Mouse (Mus musculus) small intestine, adult 2 months (tissue): Measurements from ENCODE around the gene Spdl1. TPM values are rescaled to one million over a fixed set of nuclear protein-coding genes. Genes with fewer than 3 reads are reported as not detected.

Experiments used
- H3K27ac ChIP-seq: fragments of 200-500 bp; 2 replicates; pipeline ENCODE4 v1.5.1; 2012; ENCODE audit warnings: low read depth, low read length, control low read depth, inconsistent platforms; ENCODE audit not compliant: insufficient read depth
- H3K27me3 ChIP-seq: fragments of 200-500 bp; 2 replicates; pipeline ENCODE4 v1.6.1; 2012; ENCODE audit warnings: mild to moderate bottlenecking, moderate library complexity, low read length, inconsistent platforms; ENCODE audit not compliant: control insufficient read depth, insufficient read depth
- H3K36me3 ChIP-seq: fragments of 200-500 bp; 2 replicates; pipeline ENCODE4 v1.6.1; 2012; ENCODE audit warnings: mild to moderate bottlenecking, low read length, control low read depth, inconsistent platforms; ENCODE audit not compliant: control insufficient read depth, insufficient read depth
- H3K4me1 ChIP-seq: fragments of 200-500 bp; 2 replicates; pipeline ENCODE4 v1.6.1; 2012; ENCODE audit warnings: low read length, inconsistent platforms, mixed read lengths; ENCODE audit not compliant: control insufficient read depth, insufficient read depth, insufficient read length
- H3K4me3 ChIP-seq: fragments of 200-500 bp; 2 replicates; pipeline ENCODE4 v1.5.1; 2012; ENCODE audit warnings: low read depth, mild to moderate bottlenecking, control low read depth, inconsistent platforms, low read length, moderate library complexity
- CTCF ChIP-seq: fragments of 200-500 bp; IDR thresholded peaks from 2 replicates; pipeline ENCODE4 v1.5.1; 2012; ENCODE audit warnings: low read depth, mild to moderate bottlenecking, control low read depth, inconsistent platforms, low read length, moderate library complexity, mixed read lengths; ENCODE audit not compliant: insufficient replicate concordance, insufficient read length; ENCODE audit errors: extremely low read depth
- POLR2A ChIP-seq: fragments of 200-500 bp; IDR thresholded peaks from 2 replicates; pipeline ENCODE4 v1.6.1; 2012; ENCODE audit warnings: low read depth, mild to moderate bottlenecking, control low read depth, inconsistent platforms, low read length, moderate library complexity
- WGBS: fragments of 180-500 bp; shearing (Covaris S2); methylation state at CpG from one replicate; pipeline ENCODE4 v1.1.7; 2018; 5-methylcytosine and 5-hydroxymethylcytosine counted together
- polyA plus RNA-seq: library from polyadenylated mRNA; depleted of rRNA; stranded (reverse); fragments of >200 nt; gene quantifications from 2 replicates; pipeline ENCODE4 v1.2.3, GENCODE M21; 2012; rRNA removed

Spdl1 gene
- polyA plus RNA-seq: 0.24 and 0.56 TPM in 2 replicates

DNA sequence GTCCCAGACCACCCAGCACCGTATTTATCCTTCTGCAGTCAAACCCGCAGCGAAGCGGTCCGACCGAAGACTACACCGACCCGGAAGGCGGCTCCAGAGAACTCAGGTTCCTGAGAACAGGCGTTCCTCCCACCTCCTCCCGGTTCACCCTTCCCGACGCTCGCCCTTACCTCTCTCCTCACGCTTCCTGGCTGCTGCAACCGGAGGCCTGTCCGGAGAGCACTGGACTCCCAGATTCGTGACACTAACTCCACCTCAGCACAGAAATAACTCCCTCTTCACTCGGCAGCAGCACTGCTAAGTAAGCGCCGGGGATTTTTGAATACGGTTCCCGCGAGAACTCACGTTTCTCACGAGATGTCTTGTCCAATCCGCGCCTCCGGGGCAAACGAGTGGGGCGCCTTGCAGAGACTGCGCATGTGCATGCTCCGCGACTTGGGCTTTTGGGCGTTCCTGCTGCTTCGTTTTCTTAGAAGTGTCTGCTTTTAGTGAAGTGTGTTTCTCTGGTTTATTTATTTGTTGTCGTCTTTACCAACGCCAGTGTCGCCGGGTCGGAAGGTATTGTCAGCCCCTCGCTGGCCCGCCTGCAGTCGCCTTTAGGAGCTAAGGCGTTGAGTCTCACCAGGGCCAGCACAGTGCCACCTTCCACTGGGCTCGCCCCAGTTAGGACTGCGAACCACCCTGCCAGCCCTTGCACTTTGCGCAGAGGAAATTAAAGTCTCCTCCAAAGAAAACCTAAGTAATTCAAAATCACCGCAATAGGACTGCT, at the start of gene Spdl1:
Gene Spdl1, minus strand, starts transcription at position 324 of the 769 bp plus-strand sequence.
- under 1% methylated on average over 49 of the region's 49 CpGs for WGBS
- peak within 1 kb of the TSS; percentile 94 for H3K4me3 ChIP-seq
- H3K27ac ChIP-seq: peak within 1 kb of the TSS; percentile 30
- H3K4me1 ChIP-seq: no peaks in the 10 kb centered on the region; the same call in 1 of the 2 replicates
- TF ChIP-seq CTCF (no peak), POLR2A (no peak)
- no peaks in the 10 kb centered on the region; the same call in 1 of the 2 replicates for H3K36me3 ChIP-seq
- H3K27me3 ChIP-seq: no peaks in the 10 kb centered on the region

GRCm38 (mm10) chr11:34881528-34881927, 48.1 kb upstream of the Spdl1 start:
- Histone ChIP-seq H3K4me1 (no peaks in the 10 kb centered on the region), H3K27ac (no peak overlapping the region), H3K36me3 (no peaks in the 10 kb centered on the region), H3K27me3 (no peaks in the 10 kb centered on the region), H3K4me3 (no peak overlapping the region)
- 42% methylated on average over 5 of the region's 5 CpGs for WGBS
- TF ChIP-seq CTCF: no peak
- TF ChIP-seq POLR2A: no peak

GRCm38 (mm10) chr11:34879678-34880077, 46.2 kb upstream of the Spdl1 start:
- 62% methylated on average over 1 of the region's 1 CpGs for WGBS
- no peaks in the 10 kb centered on the region for H3K27me3 ChIP-seq
- no peaks in the 10 kb centered on the region for H3K36me3 ChIP-seq
- H3K4me3 ChIP-seq: no peak overlapping the region
- TF ChIP-seq CTCF (no peak), POLR2A (no peak)
- no peak overlapping the region for H3K27ac ChIP-seq
- no peaks in the 10 kb centered on the region for H3K4me1 ChIP-seq

GRCm38 (mm10) chr11:34873861-34874260, 40.4 kb upstream of the Spdl1 start:
- Histone ChIP-seq H3K4me3 (no peak overlapping the region), H3K36me3 (no peaks in the 10 kb centered on the region), H3K27ac (no peak overlapping the region), H3K27me3 (no peaks in the 10 kb centered on the region), H3K4me1 (no peaks in the 10 kb centered on the region)
- TF ChIP-seq CTCF (no peak), POLR2A (no peak)
- 63% methylated on average over 2 of the region's 2 CpGs for WGBS

DNA sequence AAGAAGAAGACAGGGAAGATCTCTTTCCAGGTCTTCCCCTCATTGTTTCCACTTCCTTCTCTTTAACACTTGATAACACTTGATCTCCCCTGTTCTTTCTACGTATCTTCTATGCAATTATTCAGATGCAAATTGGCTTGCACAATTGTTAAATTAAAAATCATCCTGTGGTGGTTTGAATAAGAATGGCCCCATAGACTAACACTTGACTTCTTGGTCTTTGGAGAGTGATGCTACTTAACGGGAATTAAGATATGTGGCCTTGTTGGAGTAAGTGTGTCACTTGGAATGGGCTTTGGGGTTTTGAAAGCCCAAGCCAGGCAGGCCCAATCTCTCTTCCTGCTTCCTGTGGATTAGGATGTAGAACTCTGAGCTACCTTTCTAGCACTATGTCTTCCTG, 39.0 kb upstream of the Spdl1 start:
- 85% methylated on average over 2 of the region's 2 CpGs for WGBS
- Histone ChIP-seq H3K4me1 (no peaks in the 10 kb centered on the region), H3K4me3 (no peak overlapping the region), H3K36me3 (no peaks in the 10 kb centered on the region), H3K27ac (no peak overlapping the region), H3K27me3 (no peaks in the 10 kb centered on the region)
- TF ChIP-seq POLR2A: no peak
- no peak for TF ChIP-seq CTCF

GRCm38 (mm10) chr11:34871991-34872390, 38.5 kb upstream of the Spdl1 start:
- 68% methylated on average over 3 of the region's 3 CpGs for WGBS
- H3K4me3 ChIP-seq: no peak overlapping the region
- no peaks in the 10 kb centered on the region for H3K4me1 ChIP-seq

DNA sequence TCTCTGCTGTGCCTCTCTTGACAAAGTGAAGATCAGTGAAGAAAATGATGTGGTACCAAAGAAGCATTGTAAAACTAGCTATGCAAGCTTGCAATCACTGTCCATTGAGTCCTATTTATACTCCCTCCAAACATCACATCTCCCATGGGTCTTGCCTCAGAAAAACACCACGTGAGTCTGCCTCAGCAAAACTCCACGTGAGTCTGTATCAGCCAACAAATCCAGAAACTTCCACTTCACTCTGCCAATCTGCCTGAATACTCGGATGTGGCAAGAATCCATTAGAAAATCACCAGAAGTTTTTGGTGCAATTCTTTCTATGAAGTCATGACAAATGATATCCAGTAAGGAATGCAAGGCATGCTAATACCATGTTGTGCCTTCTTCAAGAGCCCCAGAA, 38.0 kb upstream of the Spdl1 start:
- H3K27me3 ChIP-seq: no peaks in the 10 kb centered on the region
- TF ChIP-seq CTCF (no peak), POLR2A (no peak)
- 69% methylated on average over 3 of the region's 3 CpGs for WGBS

More at GRCm38 (mm10) chr11:34871991-34872390, 38.5 kb upstream of the Spdl1 start:
- Histone ChIP-seq H3K27ac (no peak overlapping the region), H3K27me3 (no peaks in the 10 kb centered on the region), H3K36me3 (no peaks in the 10 kb centered on the region)
- TF ChIP-seq CTCF: no peak
- TF ChIP-seq POLR2A: no peak

More for the DNA sequence above, 38.0 kb upstream of the Spdl1 start:
- H3K27ac ChIP-seq: no peak overlapping the region
- H3K36me3 ChIP-seq: no peaks in the 10 kb centered on the region
- H3K4me1 ChIP-seq: no peaks in the 10 kb centered on the region
- no peak overlapping the region for H3K4me3 ChIP-seq
